ENCODE assay signal across 16 mouse cellular contexts in genomic region chr14:124634881-124635280, GRCm38 (mm10). TPM values are rescaled to one million over a fixed set of nuclear protein-coding genes. Genes with fewer than 3 reads are reported as not detected.
A peak's percentile ranks its signal among the peaks of the same experiment; 100 is the strongest.
DNase-seq lines count a peak whose midpoint lies in the region; ATAC-seq lines count a peak whose summit lies in the region.
"Had no signal": no experiment of that assay in that cellular context is flagged by ENCODE, and none has a peak within 500 bp of the region (broad histone marks: within the 10 kb centered on the region; RNA-seq: fewer than 3 reads in every experiment).

No protein-coding gene starts in this region.

- no peaks in the 10 kb centered on the region for H3K36me3 ChIP-seq in midbrain, embryonic 11.5 days (ENCODE audit: control insufficient read depth, insufficient read depth, low read length)
- H3K36me3 ChIP-seq in midbrain, embryonic 15.5 days (replicated peaks) = no peaks in the 10 kb centered on the region
- no peaks in the 10 kb centered on the region for H3K36me3 ChIP-seq in hindbrain, embryonic 14.5 days (replicated peaks; ENCODE audit: control insufficient read depth, insufficient read depth)
- H3K36me3 ChIP-seq: heart, embryonic 13.5 days; hindbrain, embryonic 13.5 days; limb, embryonic 12.5 days; neural tube, embryonic 13.5 days had no signal

- H3K9me3 ChIP-seq in midbrain, embryonic 11.5 days (ENCODE audit: control insufficient read depth, low read length) = no peaks in the 10 kb centered on the region
- H3K9me3 ChIP-seq in midbrain, embryonic 15.5 days = no peaks in the 10 kb centered on the region
- H3K9me3 ChIP-seq in hindbrain, embryonic 14.5 days (ENCODE audit: control insufficient read depth, low read length) = no peaks in the 10 kb centered on the region
- H3K9me3 ChIP-seq: heart, embryonic 13.5 days; hindbrain, embryonic 13.5 days; limb, embryonic 12.5 days; neural tube, embryonic 13.5 days had no signal

- no peak overlapping the region for H3K27ac ChIP-seq in midbrain, embryonic 11.5 days (ENCODE audit: low read depth, low read length)
- no peak overlapping the region for H3K27ac ChIP-seq in midbrain, embryonic 15.5 days
- no peak overlapping the region for H3K27ac ChIP-seq in hindbrain, embryonic 14.5 days
- H3K27ac ChIP-seq: heart, embryonic 13.5 days; hindbrain, embryonic 13.5 days; limb, embryonic 12.5 days; neural tube, embryonic 13.5 days had no signal

- no peak overlapping the region for H3K4me2 ChIP-seq in midbrain, embryonic 11.5 days
- no peak overlapping the region for H3K4me2 ChIP-seq in midbrain, embryonic 15.5 days
- H3K4me2 ChIP-seq in hindbrain, embryonic 14.5 days (replicated peaks) = no peak overlapping the region
- H3K4me2 ChIP-seq: heart, embryonic 13.5 days; hindbrain, embryonic 13.5 days; limb, embryonic 12.5 days; neural tube, embryonic 13.5 days had no signal

- WGBS in midbrain, embryonic 11.5 days = 51% methylated on average over 2 of the region's 2 CpGs
- WGBS in midbrain, embryonic 15.5 days = 44% methylated on average over 2 of the region's 2 CpGs
- 46% methylated on average over 2 of the region's 2 CpGs for WGBS in hindbrain, embryonic 14.5 days

- no peak for DNase-seq in frontal cortex, postnatal 14 days (ENCODE audit: low spot score in 2 of 2)
- no peak for DNase-seq in midbrain, embryonic 11.5 days (ENCODE audit: low spot score, missing footprints)
- DNase-seq in cerebellum, adult 9-11 months = peak; percentile 64
- peak; percentile 36 for DNase-seq in right cerebral cortex, postnatal 14 days
- DNase-seq in hindbrain, embryonic 14.5 days (ENCODE audit: low spot score) = no peak
- DNase-seq in layer of hippocampus, adult 8-10 months (ENCODE audit: low spot score in 2 of 2) = no peak
- DNase-seq: adrenal gland, adult 2 months; lung, adult 2 months had no signal

- ATAC-seq in frontal cortex, adult (ENCODE audit: low TSS enrichment) = peak; percentile 84; the same call in 1 of the 2 replicates
- 0 out of 2 replicates have a peak, but pooled peaks have one; percentile 11 for ATAC-seq in midbrain, embryonic 11.5 days (ENCODE audit: low FRiP score)
- no peak for ATAC-seq in midbrain, embryonic 15.5 days (replicated peaks)
- ATAC-seq in hindbrain, embryonic 14.5 days (ENCODE audit: low FRiP score) = no peak

- no peak overlapping the region for H3K4me3 ChIP-seq in midbrain, embryonic 11.5 days (ENCODE audit: low read depth, low read length)
- H3K4me3 ChIP-seq in midbrain, embryonic 15.5 days = no peak overlapping the region
- H3K4me3 ChIP-seq in hindbrain, embryonic 14.5 days (replicated peaks; ENCODE audit: low read length) = no peak overlapping the region
- H3K4me3 ChIP-seq: erythroblast, embryonic 14.5 days; heart, embryonic 13.5 days; hindbrain, embryonic 13.5 days; limb, embryonic 12.5 days; neural tube, embryonic 13.5 days had no signal

- H3K9ac ChIP-seq in midbrain, embryonic 11.5 days (ENCODE audit: low read length) = no peak overlapping the region
- no peak overlapping the region for H3K9ac ChIP-seq in midbrain, embryonic 15.5 days
- no peak overlapping the region for H3K9ac ChIP-seq in hindbrain, embryonic 14.5 days
- H3K9ac ChIP-seq: heart, embryonic 13.5 days; hindbrain, embryonic 13.5 days; limb, embryonic 12.5 days; neural tube, embryonic 13.5 days had no signal

- H3K4me1 ChIP-seq in midbrain, embryonic 11.5 days (ENCODE audit: control insufficient read depth, insufficient read depth, low read length) = no peaks in the 10 kb centered on the region
- H3K4me1 ChIP-seq in midbrain, embryonic 15.5 days = no peaks in the 10 kb centered on the region
- no peaks in the 10 kb centered on the region for H3K4me1 ChIP-seq in hindbrain, embryonic 14.5 days (replicated peaks; ENCODE audit: control insufficient read depth, insufficient read depth, low read length)
- H3K4me1 ChIP-seq: heart, embryonic 13.5 days; hindbrain, embryonic 13.5 days; limb, embryonic 12.5 days; neural tube, embryonic 13.5 days had no signal

- H3K27me3 ChIP-seq in midbrain, embryonic 11.5 days (ENCODE audit: control insufficient read depth, insufficient read depth, low read length) = no peaks in the 10 kb centered on the region
- H3K27me3 ChIP-seq in midbrain, embryonic 15.5 days (replicated peaks) = no peaks in the 10 kb centered on the region
- no peaks in the 10 kb centered on the region for H3K27me3 ChIP-seq in hindbrain, embryonic 14.5 days (ENCODE audit: control insufficient read depth, insufficient read depth, low read length)
- H3K27me3 ChIP-seq: heart, embryonic 13.5 days; hindbrain, embryonic 13.5 days; limb, embryonic 12.5 days; neural tube, embryonic 13.5 days had no signal

RNA-seq across cellular contexts. Expression of gene Fgf14, which starts 42.0 kb away (rescaled TPM):
- 9.6 and 10.5 TPM in 2 replicates for polyA plus RNA-seq in midbrain, embryonic 11.5 days (2014; fragmentation: Nextera tagmentation; extraction: Ambion mirVana)
- 26.0 and 30.9 TPM in 2 replicates for polyA plus RNA-seq in midbrain, embryonic 15.5 days (2015; fragmentation: Nextera tagmentation; extraction: Ambion mirVana)
- 38.4 and 44.4 TPM in 2 replicates for polyA plus RNA-seq in hindbrain, embryonic 14.5 days (2014; fragmentation: Nextera tagmentation; extraction: Ambion mirVana)
- total RNA-seq in layer of hippocampus, adult 8-10 months (2022) = 10 to 100 TPM; 34.3 to 40.2 (median 36.7) TPM
- total RNA-seq: gastrocnemius, adult 18-20 months had no signal
- polyA plus RNA-seq: erythroblast, embryonic 14.5 days; lung, adult 2 months had no signal

Comparison
In these comparisons a context has a peak if more than half of its experiments do, and no peak if none do; other contexts are left out.
1. ATAC-seq: peak in frontal cortex, adult (single experiment) and midbrain, embryonic 11.5 days (single experiment); none in midbrain, embryonic 15.5 days (single experiment) and hindbrain, embryonic 14.5 days (single experiment).
2. DNase-seq: peak in cerebellum, adult 9-11 months (single experiment) and right cerebral cortex, postnatal 14 days (single experiment); none in frontal cortex, postnatal 14 days (0 of 2), midbrain, embryonic 11.5 days (single experiment), hindbrain, embryonic 14.5 days (single experiment) and layer of hippocampus, adult 8-10 months (0 of 2).